Mouse (Mus musculus): Measurements from ENCODE around the gene Foxk1.
A peak's percentile ranks its signal among the peaks of the same experiment; 100 is the strongest.

Gene Foxk1

DNA sequence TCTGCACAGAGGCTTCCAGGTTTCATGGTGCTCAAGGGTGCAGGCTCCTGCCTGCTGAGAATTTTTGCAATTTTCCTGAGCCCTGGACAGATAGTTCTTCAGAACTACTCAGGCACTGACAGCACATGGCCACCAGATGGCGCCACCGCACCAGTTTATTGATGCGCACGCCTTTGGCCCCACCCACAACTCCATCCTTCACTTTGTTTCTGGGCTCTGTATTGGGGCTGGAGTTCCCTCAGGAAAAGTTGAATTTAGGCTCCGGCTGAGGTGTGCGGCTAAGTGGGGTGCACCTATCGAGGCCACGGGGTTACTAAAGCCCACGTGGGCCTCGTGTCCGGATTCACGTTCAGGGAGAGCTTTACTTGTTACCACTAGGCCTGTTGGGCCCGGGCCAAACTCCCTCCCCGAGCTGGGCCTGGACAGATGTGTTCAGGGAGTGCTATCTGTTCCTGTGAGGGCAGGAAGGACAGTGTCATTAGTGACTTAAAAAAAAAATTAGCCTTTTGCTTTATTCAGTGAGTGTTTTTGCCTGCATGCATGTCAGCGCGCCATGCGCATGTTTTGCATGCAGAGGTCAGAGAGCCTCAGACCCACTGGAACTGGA lies 77.6 kb downstream of the Foxk1 start:
- ATAC-seq (ENCODE audit: low TSS enrichment), result peak; percentile 58

DNA sequence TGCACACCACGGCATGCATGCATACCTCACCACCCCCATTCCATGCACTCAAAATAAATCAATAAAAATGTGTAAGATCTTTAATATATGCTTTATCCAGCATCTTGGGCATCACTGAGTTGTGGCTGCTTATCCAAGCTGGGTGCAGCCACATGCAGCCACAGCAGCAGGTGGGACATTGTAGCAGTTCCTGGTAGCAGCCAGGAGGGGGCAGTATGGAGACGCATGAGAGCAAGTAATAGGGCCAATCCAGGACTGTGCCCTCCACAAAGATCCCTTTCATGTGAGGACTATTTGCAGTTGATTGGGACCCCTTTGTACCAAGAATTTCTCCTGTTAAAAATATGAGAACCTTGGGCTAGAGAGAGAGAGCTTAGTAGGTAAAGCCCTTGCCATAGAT lies 81.2 kb downstream of the Foxk1 start:
- ATAC-seq (ENCODE audit: low TSS enrichment), result no peak

DNA sequence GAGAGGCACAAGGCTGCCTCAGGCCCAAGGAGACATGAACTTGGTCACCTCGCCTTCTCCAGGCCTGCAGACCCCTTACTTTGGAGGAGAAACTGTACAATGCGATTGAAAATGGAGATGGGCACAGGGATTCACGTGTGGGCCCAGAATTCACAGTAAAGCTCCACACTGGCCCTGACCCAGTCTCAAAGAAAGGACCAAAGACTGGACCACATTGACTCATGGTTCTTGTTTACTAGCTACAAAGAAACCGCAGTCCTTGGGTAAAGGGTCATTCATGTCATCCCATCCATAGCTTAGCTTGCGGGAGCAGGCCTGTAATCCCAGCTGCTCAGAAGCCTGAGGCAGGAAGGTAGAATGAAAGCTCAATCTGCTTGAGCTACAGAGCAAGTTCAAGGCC lies 82.3 kb downstream of the Foxk1 start:
- no peak for ATAC-seq (ENCODE audit: low TSS enrichment)

DNA sequence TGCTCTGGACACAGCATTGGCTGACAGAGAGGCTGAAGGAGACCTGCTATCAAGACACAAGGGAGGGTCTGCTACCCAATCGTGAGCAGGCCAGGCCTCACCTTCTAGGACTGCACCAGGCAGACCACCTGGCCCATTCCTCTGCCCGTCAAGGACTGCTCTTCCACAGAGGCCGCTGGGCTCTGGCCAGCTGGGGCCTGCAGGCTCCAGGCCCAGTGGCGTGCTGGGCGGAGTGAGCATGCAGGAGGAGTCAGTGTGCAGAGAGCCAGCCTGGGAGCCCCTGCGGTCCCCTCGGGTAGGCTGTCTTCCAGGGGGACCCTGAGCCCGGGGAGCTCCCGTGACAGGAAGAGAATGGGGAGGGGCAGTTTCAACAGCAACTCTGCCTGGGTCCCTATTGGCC lies 85.4 kb downstream of the Foxk1 start:
- ATAC-seq (ENCODE audit: low TSS enrichment), result no peak

DNA sequence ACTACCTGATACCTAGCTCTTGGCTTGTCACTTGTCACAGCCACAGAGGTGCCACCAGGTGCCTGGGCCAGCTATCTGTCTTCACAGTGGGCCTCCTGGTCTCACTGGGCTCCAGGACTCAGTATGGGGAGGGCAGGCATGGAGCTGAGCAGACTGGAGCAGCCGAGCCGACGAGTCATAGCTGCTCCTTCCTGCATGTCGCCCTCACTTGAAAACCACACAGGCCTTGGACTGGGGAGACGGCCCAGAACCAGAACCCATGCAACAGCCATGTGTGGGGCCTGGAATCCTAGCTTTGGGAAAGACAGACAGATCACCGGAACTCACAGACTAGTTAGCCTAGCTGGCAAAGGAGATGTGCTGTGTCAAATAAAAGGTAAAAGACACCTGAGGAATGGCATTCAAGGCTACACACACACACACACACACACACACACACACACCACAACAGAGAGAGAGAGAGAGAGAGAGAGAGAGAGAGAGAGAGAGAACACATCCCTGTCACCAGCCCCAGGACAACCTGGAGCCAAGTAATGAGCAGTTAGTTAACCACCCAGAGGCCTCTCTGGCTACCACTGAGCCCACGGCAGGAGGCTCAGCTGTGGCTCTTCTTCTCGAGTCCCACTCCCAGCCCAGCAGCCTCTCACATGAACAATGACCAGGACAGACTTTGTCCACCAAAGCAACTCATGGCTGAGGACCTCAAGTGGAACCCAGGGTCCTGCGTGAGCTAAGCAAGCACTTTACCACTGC lies 88.8 kb downstream of the Foxk1 start:
- no peak for ATAC-seq (ENCODE audit: low TSS enrichment)

DNA sequence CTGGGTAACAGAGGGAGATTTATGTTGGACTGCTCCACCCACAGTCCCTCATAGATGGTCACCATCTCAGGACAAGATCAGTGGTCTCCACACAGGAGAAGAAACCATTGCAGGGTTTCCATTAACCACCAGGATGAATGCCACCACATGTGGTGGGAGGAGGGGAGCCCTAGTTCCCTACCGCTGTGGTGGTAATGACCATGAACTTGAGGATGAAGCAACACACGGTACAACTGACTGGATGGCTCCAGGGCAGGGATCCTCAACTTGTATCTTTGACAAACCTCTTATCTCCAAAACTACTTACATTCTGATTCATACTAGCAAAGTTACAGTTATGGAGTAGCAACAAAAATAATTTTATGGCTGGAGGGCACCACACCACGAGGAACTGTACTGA lies 92.0 kb downstream of the Foxk1 start:
- ATAC-seq (ENCODE audit: low TSS enrichment), result no peak

DNA sequence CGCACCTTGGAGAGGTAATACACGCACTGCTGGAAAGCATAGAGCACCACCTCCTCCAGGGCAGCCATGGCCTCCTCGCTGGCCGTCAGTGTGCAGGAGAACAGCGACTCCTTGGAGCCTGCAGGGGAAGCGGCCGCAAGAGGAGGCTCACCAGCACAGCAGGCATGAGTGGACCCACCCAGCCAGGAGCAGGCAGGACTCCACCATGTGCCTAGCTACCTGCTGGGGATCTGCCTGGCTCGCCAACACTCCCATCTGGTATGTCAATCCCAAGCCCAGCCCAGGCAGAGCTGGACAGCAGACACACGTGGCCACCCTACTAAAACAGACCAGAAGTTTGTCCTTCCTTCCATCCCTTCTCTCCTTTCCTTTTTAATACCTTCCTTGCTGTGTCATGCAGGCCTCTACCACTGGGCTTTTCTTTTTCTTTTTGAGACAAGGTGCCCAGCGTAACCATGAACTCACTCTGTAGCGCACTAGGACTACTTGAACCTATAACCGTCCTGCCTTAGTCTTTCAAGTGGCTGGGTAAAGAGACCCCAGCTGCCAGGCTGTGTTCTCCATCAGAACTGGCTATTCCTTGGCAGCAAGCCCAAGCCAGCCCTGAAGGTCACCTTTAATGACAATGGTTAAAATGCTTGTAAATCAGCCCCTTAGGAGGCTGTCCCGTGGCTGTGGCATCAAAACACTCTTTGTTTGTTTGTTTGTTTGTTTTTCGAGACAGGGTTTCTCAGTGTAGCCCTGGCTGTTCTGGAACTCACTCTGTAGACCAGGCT lies 94.2 kb downstream of the Foxk1 start:
- ATAC-seq (ENCODE audit: low TSS enrichment), result no peak

DNA sequence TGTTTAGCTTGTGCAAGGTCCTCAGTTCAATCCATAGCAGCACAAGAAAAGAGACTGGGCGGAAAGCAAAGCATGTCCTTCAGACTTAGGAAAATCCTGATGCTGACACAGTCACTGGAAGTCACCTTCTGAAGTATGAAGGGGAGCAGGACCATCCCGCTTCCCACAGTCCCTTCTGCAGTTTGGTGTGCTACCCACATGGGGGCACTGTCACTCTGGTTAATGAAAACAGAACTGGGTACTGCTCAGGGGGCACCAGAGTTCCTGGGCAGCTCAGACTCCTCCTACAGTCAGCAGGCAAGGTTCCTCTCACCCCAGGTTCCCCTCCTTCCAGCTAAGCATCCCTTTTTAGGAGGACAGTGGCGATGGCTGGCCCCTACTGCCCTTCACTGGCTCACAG lies 97.7 kb downstream of the Foxk1 start:
- ATAC-seq (ENCODE audit: low TSS enrichment), result peak; percentile 39; the same call in 1 of the 2 replicates

DNA sequence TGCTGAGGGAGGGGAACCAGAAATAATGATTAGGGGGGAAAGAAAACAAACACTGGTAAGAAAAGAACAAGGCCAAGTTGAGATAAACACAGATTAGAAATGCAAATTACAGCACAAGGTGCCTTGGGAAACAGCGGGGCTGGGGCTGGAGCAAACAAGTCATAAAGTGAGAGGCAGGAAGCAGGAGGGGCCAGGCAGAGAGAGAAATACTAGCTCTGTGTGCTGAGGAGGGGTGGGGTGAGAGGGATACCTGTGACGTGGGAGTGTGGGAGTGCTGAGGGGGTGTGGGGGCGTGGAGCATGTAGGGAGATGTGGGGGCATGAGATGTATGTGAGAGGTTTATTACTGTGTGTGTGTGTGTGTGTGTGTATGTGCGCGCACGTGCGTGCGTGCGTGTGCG lies 99.6 kb downstream of the Foxk1 start:
- no peak for ATAC-seq (ENCODE audit: low TSS enrichment)

DNA sequence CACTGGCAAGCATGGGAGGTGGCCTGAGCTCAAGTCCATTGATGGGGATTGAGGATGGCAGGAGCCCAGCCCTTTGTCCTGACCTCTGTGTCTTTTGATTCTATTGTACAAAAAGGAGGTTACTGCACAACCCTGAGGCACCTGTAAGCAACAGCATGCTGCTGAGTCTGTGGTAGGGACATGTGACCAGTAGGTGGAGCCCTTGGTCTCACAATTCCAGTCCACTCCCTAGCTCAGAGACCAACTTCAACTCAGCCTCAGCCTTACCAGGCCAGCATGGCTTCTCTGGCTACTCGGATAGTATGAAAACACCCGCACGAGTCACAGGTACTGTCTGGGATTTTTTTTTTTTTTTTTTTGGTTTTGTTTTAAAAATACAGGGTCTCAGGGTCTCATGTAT lies 101.1 kb downstream of the Foxk1 start:
- peak; percentile 90 for ATAC-seq (ENCODE audit: low TSS enrichment)

DNA sequence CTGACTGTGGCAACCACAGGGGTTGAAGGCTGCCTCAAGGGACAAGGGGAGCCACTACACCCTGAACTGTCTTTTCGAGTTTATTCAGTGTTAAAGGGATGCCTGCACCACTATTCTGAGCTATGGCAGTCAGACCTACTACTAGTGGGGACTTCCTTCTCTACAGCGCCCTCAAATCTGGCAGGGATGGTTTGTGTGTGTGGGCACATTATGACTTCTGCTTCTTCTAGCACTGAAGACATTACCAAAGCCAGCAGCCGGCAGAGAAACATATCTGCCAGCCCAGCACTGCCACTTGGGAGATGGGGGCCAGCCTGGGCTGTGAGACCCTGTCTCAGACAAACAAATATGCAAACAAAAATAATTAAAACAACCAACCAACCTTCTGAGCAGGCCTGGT lies 102.9 kb downstream of the Foxk1 start:
- peak; percentile 74 for ATAC-seq (ENCODE audit: low TSS enrichment)

DNA sequence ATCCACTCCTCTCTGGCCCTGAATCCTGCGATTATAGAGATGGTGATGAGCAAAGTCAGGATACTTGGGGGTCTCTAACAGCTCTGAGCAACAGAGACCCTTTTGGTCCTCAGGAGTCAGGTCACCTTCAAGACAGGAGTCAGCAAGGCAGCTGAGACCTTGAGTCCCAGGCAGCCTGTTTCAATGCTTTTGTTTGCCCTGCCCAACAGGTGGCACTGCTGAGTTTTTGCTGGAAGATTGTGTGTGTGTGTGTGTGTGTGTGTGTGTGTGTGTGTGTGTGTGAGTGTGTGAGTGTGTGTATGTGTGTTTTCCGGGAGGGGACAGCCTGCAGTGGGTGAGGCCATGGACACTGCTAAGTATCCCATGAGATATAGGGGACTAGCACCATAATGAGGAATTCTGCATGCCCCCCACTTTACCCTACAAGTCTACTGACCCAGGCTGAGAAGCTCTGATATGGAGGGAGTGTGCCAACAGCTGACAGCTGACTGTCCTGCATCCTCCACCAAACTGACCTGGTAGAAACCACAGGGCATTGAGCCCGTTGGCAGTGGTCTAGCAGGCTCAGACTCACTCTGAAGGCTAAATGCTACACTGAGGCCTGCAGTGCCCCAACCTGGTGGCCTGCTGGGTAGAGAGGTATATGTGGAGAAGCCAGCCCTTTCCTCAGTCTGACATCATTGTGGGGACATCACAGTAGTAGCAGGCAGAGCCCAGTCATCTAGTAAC lies 104.6 kb downstream of the Foxk1 start:
- no peak for ATAC-seq (ENCODE audit: low TSS enrichment)

DNA sequence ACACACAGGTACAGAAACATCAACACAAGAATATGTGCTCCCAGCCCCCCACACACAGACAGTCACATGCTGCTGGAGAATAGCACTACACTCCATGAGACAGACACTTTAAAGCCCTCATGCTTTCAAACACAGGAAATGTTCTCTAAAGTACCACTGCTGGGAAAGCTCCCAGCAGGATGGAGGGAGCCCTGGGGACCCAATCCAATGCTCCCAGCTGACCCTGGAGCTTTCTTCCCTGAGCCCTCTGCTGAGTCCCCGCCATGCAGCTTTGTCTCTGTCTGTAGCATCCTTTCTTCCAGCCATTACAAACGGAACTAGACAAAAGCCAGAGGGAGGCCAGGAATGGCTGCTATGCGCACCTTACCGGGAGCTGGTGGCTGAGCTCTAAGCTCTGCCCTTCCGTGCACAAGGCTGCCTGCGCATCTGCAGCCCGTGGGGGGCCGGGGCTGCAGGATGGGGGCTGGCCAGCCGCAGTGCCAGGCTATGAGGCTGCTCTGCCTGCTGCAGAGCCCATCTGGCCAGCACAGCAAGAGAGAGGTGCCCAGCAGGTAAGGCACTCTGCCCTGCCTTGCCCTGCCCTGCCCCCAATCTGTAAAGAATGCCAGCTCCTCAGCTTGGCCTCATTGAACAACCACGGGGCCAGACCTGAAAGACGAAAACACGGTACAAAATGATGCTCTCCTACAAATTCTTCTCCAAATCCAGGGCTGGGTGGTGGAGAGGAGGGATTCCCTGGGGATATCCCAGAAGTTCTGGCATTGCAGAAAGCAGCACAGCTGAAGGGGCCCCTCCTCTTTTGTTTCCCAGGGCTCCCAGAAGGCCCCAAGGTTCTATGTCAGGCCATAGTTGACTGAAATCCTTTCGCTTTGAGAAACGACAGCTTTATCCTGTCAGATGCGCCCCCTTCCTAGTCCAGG lies 108.1 kb downstream of the Foxk1 start:
- no peak for ATAC-seq (ENCODE audit: low TSS enrichment)

DNA sequence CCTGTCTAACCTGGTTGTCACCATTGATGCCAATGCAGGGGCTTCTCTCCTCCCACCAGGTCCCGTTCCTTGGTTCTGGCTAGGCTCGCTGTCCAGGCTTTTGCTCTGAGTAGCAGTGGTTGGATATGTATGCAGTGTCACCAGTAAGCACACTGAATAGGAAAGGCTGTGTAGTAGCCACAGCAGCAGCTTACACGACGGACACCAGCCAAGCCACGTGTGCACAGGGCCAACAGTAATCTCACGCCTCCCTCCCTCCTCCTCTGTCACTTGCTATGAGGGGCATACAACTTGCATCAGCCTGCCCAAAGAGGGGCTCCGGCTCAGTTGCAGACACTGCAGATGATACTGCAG lies 108.7 kb downstream of the Foxk1 start:
- ATAC-seq (ENCODE audit: low TSS enrichment), result no peak

Data from frontal cortex, adult (tissue).